Mouse (Mus musculus) kidney, adult 2 months (tissue): ENCODE data around the gene Galnt10.

Experiments
- CTCF ChIP-seq: fragments of 200-500 bp; conservative IDR thresholded peaks from 2 replicates; pipeline ENCODE4 v1.5.1; 2011; ENCODE audit warnings: low read depth, mild to moderate bottlenecking, control low read depth, low read length, moderate library complexity, mixed read lengths; ENCODE audit not compliant: insufficient read depth, insufficient read length
- POLR2A ChIP-seq: fragments of 200-500 bp; IDR thresholded peaks from one replicate; pipeline ENCODE4 v1.6.1; 2011; ENCODE audit warnings: low read depth, low read length, control low read depth

DNA sequence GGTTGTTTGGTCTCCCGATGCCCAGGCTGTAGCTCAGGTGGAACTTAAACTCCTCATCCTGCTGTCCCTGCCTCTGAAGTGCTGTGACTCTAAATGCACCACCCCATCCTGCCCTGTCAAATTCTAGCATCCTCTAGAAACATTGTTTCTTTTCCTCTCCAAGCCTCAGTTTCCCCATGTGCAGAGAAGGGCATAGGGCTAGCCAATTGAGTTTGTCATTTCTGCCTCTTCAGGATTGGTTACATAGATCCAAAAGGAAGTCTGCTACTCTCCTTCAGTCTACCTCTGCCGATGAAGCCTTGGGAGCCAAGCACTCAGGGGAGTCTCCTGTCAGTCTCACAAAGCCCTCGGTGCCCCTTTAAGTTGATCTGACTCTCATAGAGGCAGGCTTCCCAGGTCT, 190.7 kb downstream of the Galnt10 start:
- no peak for TF ChIP-seq CTCF
- no peak for TF ChIP-seq POLR2A
